In genomic region chr17:25829558-25830017, GRCm38 (mm10) we compare ENCODE assay signal across 9 mouse cellular contexts. TPM values are rescaled to one million over a fixed set of nuclear protein-coding genes. Genes with fewer than 3 reads are reported as not detected.
A peak's percentile ranks its signal among the peaks of the same experiment; 100 is the strongest.
DNase-seq lines count a peak whose midpoint lies in the region; ATAC-seq and TF ChIP-seq lines count a peak whose summit lies in the region.
"Had no signal": no experiment of that assay in that cellular context is flagged by ENCODE, and none has a peak within 500 bp of the region (broad histone marks: within the 10 kb centered on the region; RNA-seq: fewer than 3 reads in every experiment).

No protein-coding gene starts in this region.

- H3K36me3 ChIP-seq in CH12.LX (replicated peaks in 1 of 2; ENCODE audit: control insufficient read depth in 1 of 2, insufficient read depth in 1 of 2, low read length in 1 of 2), result peaks cover 49 to 73% of the 10 kb centered on the region in 2 experiments
- peaks cover 20% of the 10 kb centered on the region for H3K36me3 ChIP-seq in forebrain, embryonic 16.5 days (ENCODE audit: control insufficient read depth, insufficient read depth)
- peaks cover 52% of the 10 kb centered on the region for H3K36me3 ChIP-seq in liver, embryonic 15.5 days (replicated peaks)

- no peak for TF ChIP-seq CTCF in gastrocnemius, adult 2 months (IDR thresholded peaks at IDR 0.05)
- no peak for TF ChIP-seq CTCF in CH12.LX (conservative IDR thresholded peaks at IDR 0.05 in 1 of 2, IDR thresholded peaks at IDR 0.05 in 1 of 2; ENCODE audit: low read depth in 2 of 2, low read length in 2 of 2)

- TF ChIP-seq EP300 in CH12.LX (IDR thresholded peaks at IDR 0.05; ENCODE audit: low read length), result no peak

- no peaks in the 10 kb centered on the region for H3K9me3 ChIP-seq in CH12.LX (replicated peaks; ENCODE audit: low read length)
- H3K9me3 ChIP-seq in forebrain, embryonic 16.5 days (ENCODE audit: control insufficient read depth, low read length), result no peaks in the 10 kb centered on the region
- H3K9me3 ChIP-seq in liver, embryonic 15.5 days (replicated peaks), result no peaks in the 10 kb centered on the region

- in situ Hi-C loops in CH12.LX (cut with MboI; ENCODE audit: low pct_ligation_motif_present, low pct_unique_long_range_greater_than_20kb, low sequenced_read_pairs), result no loop called here

- 41% methylated on average over 8 of the region's 8 CpGs for WGBS in forebrain, embryonic 16.5 days
- WGBS in liver, embryonic 15.5 days (ENCODE audit: insufficient replicate concordance), result 35% methylated on average over 8 of the region's 8 CpGs

- H3K4me1 ChIP-seq in CH12.LX (ENCODE audit: control insufficient read depth in 1 of 2, insufficient read depth in 2 of 2), result peaks cover 24 to 61% of the 10 kb centered on the region in 2 experiments
- H3K4me1 ChIP-seq in forebrain, embryonic 16.5 days (replicated peaks; ENCODE audit: control insufficient read depth, insufficient read depth, low read length), result peaks cover 79% of the 10 kb centered on the region
- H3K4me1 ChIP-seq in liver, embryonic 15.5 days (replicated peaks), result peaks cover 72% of the 10 kb centered on the region

- dilution Hi-C loops in CH12.LX (cut with MboI; ENCODE audit: extremely low pct_ligation_motif_present, extremely low pct_unique_long_range_greater_than_20kb, low sequenced_read_pairs), result no loop called here

- H3K79me2 ChIP-seq in CH12.LX (replicated peaks; ENCODE audit: control insufficient read depth, extremely low read depth, insufficient read depth, poor library complexity, severe bottlenecking), result peaks cover 14% of the 10 kb centered on the region

- DNase-seq in gastrocnemius, adult 2 months, result peak; percentile 24
- no peak for DNase-seq in gastrocnemius, adult 8-10 months (ENCODE audit: low spot score in 2 of 2)
- no peak for DNase-seq in CH12.LX (ENCODE audit: extremely low read depth)
- DNase-seq in adrenal gland, postnatal 4 days (ENCODE audit: low spot score in 2 of 2), result no peak
- DNase-seq in frontal cortex, adult 2 months (ENCODE audit: extremely low spot score in 1 of 2, low spot score in 1 of 2), result no peak

- H3K27ac ChIP-seq in gastrocnemius, adult 2 months, result peak overlapping the region; percentile 83
- H3K27ac ChIP-seq in CH12.LX (ENCODE audit: insufficient read depth, low read depth), result no peak overlapping the region
- peak overlapping the region; percentile 93 for H3K27ac ChIP-seq in forebrain, embryonic 16.5 days (ENCODE audit: low read length)
- H3K27ac ChIP-seq in liver, embryonic 15.5 days (replicated peaks), result peak overlapping the region; percentile 69

- ATAC-seq in forebrain, embryonic 16.5 days, result no peak
- ATAC-seq in liver, embryonic 15.5 days (ENCODE audit: insufficient read depth), result no peak
- no peak for ATAC-seq in megakaryocyte-erythroid progenitor cell, adult 5-6 weeks (replicated peaks; ENCODE audit: low FRiP score, low TSS enrichment, poor library complexity, severe bottlenecking)

- intact Hi-C loops in gastrocnemius, adult 2 months (cut with DNase I), result loop anchor here (5.0 kb wide), 1 partner anchor 38 kb away; the partner anchor contains the start of gene Mcrip2

- H3K4me2 ChIP-seq in CH12.LX (ENCODE audit: insufficient read depth, low read depth, poor library complexity, severe bottlenecking), result peak overlapping the region; percentile 30
- H3K4me2 ChIP-seq in forebrain, embryonic 16.5 days (ENCODE audit: low read length), result peak overlapping the region; percentile 93
- peak overlapping the region; percentile 81 for H3K4me2 ChIP-seq in liver, embryonic 15.5 days

- no peaks in the 10 kb centered on the region for H3K27me3 ChIP-seq in CH12.LX (replicated peaks)
- no peaks in the 10 kb centered on the region for H3K27me3 ChIP-seq in forebrain, embryonic 16.5 days (replicated peaks; ENCODE audit: control insufficient read depth, insufficient read depth, low read length)
- H3K27me3 ChIP-seq in liver, embryonic 15.5 days, result no peaks in the 10 kb centered on the region

- TF ChIP-seq POLR2A in CH12.LX (IDR thresholded peaks at IDR 0.05; ENCODE audit: low read depth, low read length), result no peak

- H3K4me3 ChIP-seq in gastrocnemius, adult 2 months, result peak overlapping the region; percentile 71
- H3K4me3 ChIP-seq in CH12.LX (replicated peaks in 1 of 3; ENCODE audit: low read depth in 2 of 3, low read length in 2 of 3, poor library complexity in 1 of 3), result peak overlapping the region; percentile 43 to 64 (median 49)
- H3K4me3 ChIP-seq in forebrain, embryonic 16.5 days (replicated peaks; ENCODE audit: low read length), result peak overlapping the region; percentile 66
- H3K4me3 ChIP-seq in liver, embryonic 15.5 days (replicated peaks), result peak overlapping the region; percentile 65

- TF ChIP-seq RAD21 in CH12.LX (IDR thresholded peaks at IDR 0.05; ENCODE audit: low read depth, low read length), result no peak

- no peak overlapping the region for H3K9ac ChIP-seq in CH12.LX (ENCODE audit: insufficient read depth, low read depth)
- H3K9ac ChIP-seq in forebrain, embryonic 16.5 days (replicated peaks; ENCODE audit: low read depth, low read length), result peak overlapping the region; percentile 80
- H3K9ac ChIP-seq in liver, embryonic 15.5 days, result peak overlapping the region; percentile 61

TF ChIP-seq in CH12.LX, 34 proteins besides CTCF, POLR2A, EP300 and RAD21 (continues in another document):
- TF ChIP-seq PAX5 (IDR thresholded peaks at IDR 0.05; ENCODE audit: low read length), result no peak

RNA-seq across cellular contexts. Expression of gene Jmjd8, which starts 0.9 kb away (rescaled TPM):
- total RNA-seq in gastrocnemius, adult 2 months (2021), result 10 to 100 TPM; 11.5 to 13.0 TPM
- 10 to 100 TPM; 11.0 to 13.0 (median 11.4) TPM for total RNA-seq in gastrocnemius, adult 8-10 months (2022)
- total RNA-seq in CH12.LX (2012; rRNA removed) (7.7 and 9.3 TPM in 2 replicates), CH12.LX (2014; rRNA removed) (4.8 and 6.1 TPM in 2 replicates)
- polyA plus RNA-seq in CH12.LX (2012; ENCODE audit: insufficient read length, low read depth), result 8.3 and 8.5 TPM in 2 replicates
- 68.2 and 73.9 TPM in 2 replicates for polyA plus RNA-seq in forebrain, embryonic 16.5 days (2015; fragmentation: Nextera tagmentation; extraction: Ambion mirVana)
- polyA plus RNA-seq in liver, embryonic 15.5 days (2015; fragmentation: Nextera tagmentation; extraction: Ambion mirVana), result 19.6 and 25.2 TPM in 2 replicates
- 10 to 100 TPM; 72.9 to 81.8 TPM for total RNA-seq in adrenal gland, postnatal 4 days (2021)
- total RNA-seq in megakaryocyte-erythroid progenitor cell, adult 5-6 weeks (2014; fragmentation: Nextera tagmentation), result 20.1 and 31.7 TPM in 2 replicates
- 19.5 and 21.5 TPM in 2 replicates for total RNA-seq in megakaryocyte-erythroid progenitor cell, adult 5-6 weeks (2017)
- 65.0 and 65.6 TPM in 2 replicates for polyA plus RNA-seq in frontal cortex, adult 2 months (2012; rRNA removed)

RNA-seq across cellular contexts. Expression of gene Stub1, which starts 3.6 kb away (rescaled TPM):
- total RNA-seq in gastrocnemius, adult 2 months (2021), result 10 to 100 TPM; 85.8 to 93.8 TPM
- 100 to 1,000 TPM in 1 of 4 experiments, 10 to 100 TPM in 3; 87.3 to 101 (median 91.1) TPM for total RNA-seq in gastrocnemius, adult 8-10 months (2022)
- total RNA-seq in CH12.LX (2012; rRNA removed), result 98.3 and 107 TPM in 2 replicates
- total RNA-seq in CH12.LX (2014; rRNA removed), result 60.4 and 62.9 TPM in 2 replicates
- 84.8 and 87.1 TPM in 2 replicates for polyA plus RNA-seq in CH12.LX (2012; ENCODE audit: insufficient read length, low read depth)
- polyA plus RNA-seq in forebrain, embryonic 16.5 days (2015; fragmentation: Nextera tagmentation; extraction: Ambion mirVana), result 301 and 335 TPM in 2 replicates
- 114 and 130 TPM in 2 replicates for polyA plus RNA-seq in liver, embryonic 15.5 days (2015; fragmentation: Nextera tagmentation; extraction: Ambion mirVana)
- 100 to 1,000 TPM; 210 to 213 TPM for total RNA-seq in adrenal gland, postnatal 4 days (2021)
- total RNA-seq in megakaryocyte-erythroid progenitor cell, adult 5-6 weeks (2014; fragmentation: Nextera tagmentation), result 89.4 and 112 TPM in 2 replicates
- total RNA-seq in megakaryocyte-erythroid progenitor cell, adult 5-6 weeks (2017), result 77.6 and 77.7 TPM in 2 replicates
- 272 and 292 TPM in 2 replicates for polyA plus RNA-seq in frontal cortex, adult 2 months (2012; rRNA removed)

RNA-seq across cellular contexts. Expression of gene Wdr24, which starts 6.2 kb away (rescaled TPM):
- 10 to 100 TPM in 1 of 2 experiments, 1 to 10 TPM in 1; 8.7 to 10.0 TPM for total RNA-seq in gastrocnemius, adult 2 months (2021)
- 10 to 100 TPM in 3 of 4 experiments, 1 to 10 TPM in 1; 9.8 to 13.2 (median 11.7) TPM for total RNA-seq in gastrocnemius, adult 8-10 months (2022)
- total RNA-seq in CH12.LX (2012; rRNA removed), result 27.2 and 28.6 TPM in 2 replicates
- total RNA-seq in CH12.LX (2014; rRNA removed), result 17.3 and 20.9 TPM in 2 replicates
- polyA plus RNA-seq in CH12.LX (2012; ENCODE audit: insufficient read length, low read depth), result 16.9 and 20.4 TPM in 2 replicates
- 36.5 and 37.3 TPM in 2 replicates for polyA plus RNA-seq in forebrain, embryonic 16.5 days (2015; fragmentation: Nextera tagmentation; extraction: Ambion mirVana)
- polyA plus RNA-seq in liver, embryonic 15.5 days (2015; fragmentation: Nextera tagmentation; extraction: Ambion mirVana), result 11.7 and 13.0 TPM in 2 replicates
- 10 to 100 TPM; 27.8 to 31.0 TPM for total RNA-seq in adrenal gland, postnatal 4 days (2021)
- total RNA-seq in megakaryocyte-erythroid progenitor cell, adult 5-6 weeks (2014; fragmentation: Nextera tagmentation), result 16.6 and 33.3 TPM in 2 replicates
- total RNA-seq in megakaryocyte-erythroid progenitor cell, adult 5-6 weeks (2017), result 15.5 and 17.2 TPM in 2 replicates
- polyA plus RNA-seq in frontal cortex, adult 2 months (2012; rRNA removed), result 34.8 and 40.0 TPM in 2 replicates

RNA-seq across cellular contexts. Expression of gene Rhbdl1, which starts 7.5 kb away (rescaled TPM):
- total RNA-seq in gastrocnemius, adult 2 months (2021), result 10 to 100 TPM; 17.2 to 20.2 TPM
- 10 to 100 TPM in 3 of 4 experiments, 1 to 10 TPM in 1; 9.5 to 18.5 (median 16.7) TPM for total RNA-seq in gastrocnemius, adult 8-10 months (2022)
- total RNA-seq in CH12.LX (2012; rRNA removed) (1.9 and 2.4 TPM in 2 replicates), CH12.LX (2014; rRNA removed) (not detected in 2 replicates)
- polyA plus RNA-seq in CH12.LX (2012; ENCODE audit: insufficient read length, low read depth), result 2.8 and 4.6 TPM in 2 replicates
- 30.7 and 42.2 TPM in 2 replicates for polyA plus RNA-seq in forebrain, embryonic 16.5 days (2015; fragmentation: Nextera tagmentation; extraction: Ambion mirVana)
- 0.25 and 0.48 TPM in 2 replicates for polyA plus RNA-seq in liver, embryonic 15.5 days (2015; fragmentation: Nextera tagmentation; extraction: Ambion mirVana)
- total RNA-seq in adrenal gland, postnatal 4 days (2021), result 10 to 100 TPM; 19.3 to 21.4 TPM
- total RNA-seq in megakaryocyte-erythroid progenitor cell, adult 5-6 weeks (2014; fragmentation: Nextera tagmentation), result 0.50 and 2.0 TPM in 2 replicates
- total RNA-seq in megakaryocyte-erythroid progenitor cell, adult 5-6 weeks (2017), result 0.30 and 0.47 TPM in 2 replicates
- polyA plus RNA-seq in frontal cortex, adult 2 months (2012; rRNA removed), result 106 and 111 TPM in 2 replicates

RNA-seq across cellular contexts. Expression of gene Gm20683, which starts 12.0 kb away (rescaled TPM):
- 10 to 100 TPM; 13.0 to 15.9 TPM for total RNA-seq in gastrocnemius, adult 2 months (2021)
- total RNA-seq in gastrocnemius, adult 8-10 months (2022), result 10 to 100 TPM in 2 of 4 experiments, 1 to 10 TPM in 2; 9.1 to 15.3 (median 12.3) TPM
- total RNA-seq in CH12.LX (2012; rRNA removed) (3.1 and 3.8 TPM in 2 replicates), CH12.LX (2014; rRNA removed) (0.96 and 1.3 TPM in 2 replicates)
- 1.4 and 4.8 TPM in 2 replicates for polyA plus RNA-seq in CH12.LX (2012; ENCODE audit: insufficient read length, low read depth)
- 10.7 and 14.2 TPM in 2 replicates for polyA plus RNA-seq in forebrain, embryonic 16.5 days (2015; fragmentation: Nextera tagmentation; extraction: Ambion mirVana)
- polyA plus RNA-seq in liver, embryonic 15.5 days (2015; fragmentation: Nextera tagmentation; extraction: Ambion mirVana), result 0.46 and 0.52 TPM in 2 replicates
- total RNA-seq in adrenal gland, postnatal 4 days (2021), result 10 to 100 TPM; 13.2 to 15.5 TPM
- 1.7 and 6.4 TPM in 2 replicates for total RNA-seq in megakaryocyte-erythroid progenitor cell, adult 5-6 weeks (2014; fragmentation: Nextera tagmentation)
- not detected in 2 replicates for total RNA-seq in megakaryocyte-erythroid progenitor cell, adult 5-6 weeks (2017)
- 41.5 and 43.1 TPM in 2 replicates for polyA plus RNA-seq in frontal cortex, adult 2 months (2012; rRNA removed)
- total RNA-seq: common myeloid progenitor, adult 5-6 weeks had no signal

Comparison
In these comparisons a context has a peak if more than half of its experiments do, and no peak if none do; other contexts are left out.
1. H3K4me2 ChIP-seq: peak in every context shown above with its lines; median percentile 93 in forebrain, embryonic 16.5 days; 81 in liver, embryonic 15.5 days; 30 in CH12.LX.